Mouse (Mus musculus): Measurements from ENCODE around the gene Dnajb6. TPM values are rescaled to one million over a fixed set of nuclear protein-coding genes. Genes with fewer than 3 reads are reported as not detected.

Dnajb6 gene
- polyA plus RNA-seq, 1 experiment from 2014 or later = 222 TPM

DNA sequence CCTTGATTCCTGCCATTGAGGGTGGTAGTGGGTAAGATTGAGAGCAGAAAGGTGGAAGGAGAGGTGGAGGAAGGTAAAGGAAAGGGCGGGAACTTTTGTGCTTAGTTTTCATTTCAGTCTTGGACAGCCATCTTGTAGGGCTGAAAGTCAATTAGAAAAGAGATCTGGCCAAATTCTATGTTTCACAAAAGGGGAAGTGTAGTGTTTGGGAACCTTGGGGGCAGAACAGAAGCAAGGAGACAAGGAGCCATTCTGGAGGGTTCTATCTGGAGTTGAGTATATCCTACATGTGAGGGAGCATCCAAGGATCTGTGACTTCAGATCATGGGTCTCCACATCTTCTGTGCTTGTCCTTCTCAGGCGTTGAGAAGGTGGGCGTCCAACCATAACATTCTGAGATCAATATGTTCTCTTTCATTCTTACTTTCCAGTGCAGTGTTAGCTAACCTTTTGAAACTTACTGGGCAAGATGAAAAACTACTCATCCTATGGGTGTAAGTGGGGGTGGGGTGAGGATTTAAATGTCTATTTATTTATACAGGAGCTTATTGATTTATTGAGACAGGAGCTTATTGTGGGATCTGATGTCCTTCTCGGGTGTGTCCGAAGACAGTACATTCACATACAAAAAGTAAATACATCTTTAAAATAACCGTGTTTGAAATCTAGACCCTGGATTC, 517 bp upstream of the Dnajb6 start:
- H3K4me3 ChIP-seq = peak overlapping the region; percentile 85
- H3K9ac ChIP-seq (replicated peaks) = peak overlapping the region; percentile 92
- ATAC-seq (ENCODE audit: low FRiP score, low read depth) = no peak
- H3K4me2 ChIP-seq (replicated peaks) = peak overlapping the region; percentile 82
- peak overlapping the region; percentile 96 for H3K27ac ChIP-seq (replicated peaks)
- H3K27me3 ChIP-seq = no peaks in the 10 kb centered on the region
- H3K36me3 ChIP-seq = no peaks in the 10 kb centered on the region
- peaks cover 31% of the 10 kb centered on the region for H3K4me1 ChIP-seq
- H3K9me3 ChIP-seq = no peaks in the 10 kb centered on the region
- WGBS = 50% methylated on average over 6 of the region's 6 CpGs

- 1% methylated on average over 48 of the region's 48 CpGs for WGBS
- Histone ChIP-seq H3K4me1 (peaks cover 31% of the 10 kb centered on the region), H3K27me3 (no peaks in the 10 kb centered on the region), H3K27ac (replicated peaks) (peak overlapping the region; percentile 96), H3K36me3 (no peaks in the 10 kb centered on the region), H3K4me2 (replicated peaks) (peak overlapping the region; percentile 82), H3K9ac (replicated peaks) (peak overlapping the region; percentile 92), H3K4me3 (peak overlapping the region; percentile 85), H3K9me3 (no peaks in the 10 kb centered on the region)
- peak; percentile 67 for ATAC-seq (ENCODE audit: low FRiP score, low read depth)
Measured at GRCm38 (mm10) chr5:29736073-29736900, 799 bp downstream of the Dnajb6 start.

GRCm38 (mm10) chr5:29736942-29737341, 1.5 kb downstream of the Dnajb6 start:
- Histone ChIP-seq H3K9me3 (no peaks in the 10 kb centered on the region), H3K4me1 (peaks cover 31% of the 10 kb centered on the region), H3K4me2 (replicated peaks) (peak overlapping the region; percentile 82), H3K36me3 (no peaks in the 10 kb centered on the region), H3K27me3 (no peaks in the 10 kb centered on the region), H3K9ac (replicated peaks) (peak overlapping the region; percentile 92), H3K4me3 (peak overlapping the region; percentile 85), H3K27ac (replicated peaks) (no peak overlapping the region)
- WGBS = 64% methylated on average over 9 of the region's 9 CpGs
- no peak for ATAC-seq (ENCODE audit: low FRiP score, low read depth)

GRCm38 (mm10) chr5:29737471-29737870, 2.0 kb downstream of the Dnajb6 start:
- Histone ChIP-seq H3K4me2 (replicated peaks) (peak overlapping the region; percentile 82), H3K4me3 (peak overlapping the region; percentile 85), H3K27me3 (no peaks in the 10 kb centered on the region), H3K36me3 (no peaks in the 10 kb centered on the region), H3K9ac (replicated peaks) (no peak overlapping the region), H3K27ac (replicated peaks) (no peak overlapping the region), H3K4me1 (peaks cover 31% of the 10 kb centered on the region), H3K9me3 (no peaks in the 10 kb centered on the region)
- WGBS = 94% methylated on average over 5 of the region's 5 CpGs
- no peak for ATAC-seq (ENCODE audit: low FRiP score, low read depth)

DNA sequence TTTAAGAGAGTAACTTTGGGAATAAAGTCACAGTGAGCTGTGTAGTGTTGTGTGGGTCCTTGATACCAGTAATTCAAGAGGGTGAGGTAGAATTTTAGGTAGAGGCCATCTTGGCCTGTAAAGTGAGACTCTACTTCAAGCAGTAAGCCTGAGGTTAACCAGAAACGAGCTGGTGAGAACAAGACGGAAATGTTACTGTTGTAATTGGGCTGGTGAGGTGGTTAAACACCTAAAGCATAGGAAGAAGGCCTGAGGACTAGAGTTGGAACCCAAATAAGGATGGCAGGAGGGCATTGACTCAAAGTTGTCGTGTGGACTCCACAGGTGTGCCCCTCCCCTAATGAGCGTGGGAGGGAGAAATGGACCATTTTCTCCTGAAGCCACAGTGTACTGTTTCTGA, 2.6 kb downstream of the Dnajb6 start:
- no peak for ATAC-seq (ENCODE audit: low FRiP score, low read depth)
- no peaks in the 10 kb centered on the region for H3K27me3 ChIP-seq
- no peaks in the 10 kb centered on the region for H3K36me3 ChIP-seq
- H3K27ac ChIP-seq (replicated peaks) = no peak overlapping the region
- no peak overlapping the region for H3K4me3 ChIP-seq
- H3K4me1 ChIP-seq = peaks cover 31% of the 10 kb centered on the region
- WGBS = 86% methylated on average over 4 of the region's 4 CpGs
- no peak overlapping the region for H3K9ac ChIP-seq (replicated peaks)
- no peaks in the 10 kb centered on the region for H3K9me3 ChIP-seq
- H3K4me2 ChIP-seq (replicated peaks) = no peak overlapping the region

- Histone ChIP-seq H3K9ac (replicated peaks) (no peak overlapping the region), H3K4me1 (peaks cover 26% of the 10 kb centered on the region), H3K4me3 (no peak overlapping the region), H3K27ac (replicated peaks) (no peak overlapping the region), H3K4me2 (replicated peaks) (no peak overlapping the region), H3K27me3 (no peaks in the 10 kb centered on the region), H3K9me3 (no peaks in the 10 kb centered on the region), H3K36me3 (no peaks in the 10 kb centered on the region)
- ATAC-seq (ENCODE audit: low FRiP score, low read depth) = no peak
- WGBS = 89% methylated on average over 1 of the region's 1 CpGs
Measured at GRCm38 (mm10) chr5:29740651-29741050, 5.2 kb downstream of the Dnajb6 start.

GRCm38 (mm10) chr5:29741093-29741492, 5.6 kb downstream of the Dnajb6 start:
- Histone ChIP-seq H3K36me3 (no peaks in the 10 kb centered on the region), H3K27me3 (no peaks in the 10 kb centered on the region), H3K9ac (replicated peaks) (no peak overlapping the region), H3K4me2 (replicated peaks) (no peak overlapping the region), H3K27ac (replicated peaks) (no peak overlapping the region), H3K9me3 (no peaks in the 10 kb centered on the region), H3K4me1 (peaks cover 26% of the 10 kb centered on the region), H3K4me3 (no peak overlapping the region)
- 85% methylated on average over 4 of the region's 4 CpGs for WGBS
- no peak for ATAC-seq (ENCODE audit: low FRiP score, low read depth)

- no peak overlapping the region for H3K4me2 ChIP-seq (replicated peaks)
- ATAC-seq (ENCODE audit: low FRiP score, low read depth) = no peak
- no peak overlapping the region for H3K4me3 ChIP-seq
- H3K9me3 ChIP-seq = no peaks in the 10 kb centered on the region
- H3K27ac ChIP-seq (replicated peaks) = no peak overlapping the region
- H3K9ac ChIP-seq (replicated peaks) = no peak overlapping the region
- no peaks in the 10 kb centered on the region for H3K4me1 ChIP-seq
- WGBS = 98% methylated on average over 2 of the region's 2 CpGs
- peaks cover 26% of the 10 kb centered on the region for H3K36me3 ChIP-seq
- no peaks in the 10 kb centered on the region for H3K27me3 ChIP-seq
Measured at GRCm38 (mm10) chr5:29747661-29748060, 12.2 kb downstream of the Dnajb6 start.

GRCm38 (mm10) chr5:29751306-29751705, 15.8 kb downstream of the Dnajb6 start:
- peaks cover 59% of the 10 kb centered on the region for H3K36me3 ChIP-seq
- no peak overlapping the region for H3K4me2 ChIP-seq (replicated peaks)
- no peaks in the 10 kb centered on the region for H3K27me3 ChIP-seq
- no peaks in the 10 kb centered on the region for H3K9me3 ChIP-seq
- H3K9ac ChIP-seq (replicated peaks) = no peak overlapping the region
- no peak overlapping the region for H3K4me3 ChIP-seq
- no peak overlapping the region for H3K27ac ChIP-seq (replicated peaks)
- no peak for ATAC-seq (ENCODE audit: low FRiP score, low read depth)
- H3K4me1 ChIP-seq = no peaks in the 10 kb centered on the region

GRCm38 (mm10) chr5:29752894-29753293, 17.4 kb downstream of the Dnajb6 start:
- no peak for ATAC-seq (ENCODE audit: low FRiP score, low read depth)
- H3K36me3 ChIP-seq = peaks cover 72% of the 10 kb centered on the region
- no peak overlapping the region for H3K4me2 ChIP-seq (replicated peaks)
- H3K9ac ChIP-seq (replicated peaks) = no peak overlapping the region
- no peaks in the 10 kb centered on the region for H3K27me3 ChIP-seq
- no peaks in the 10 kb centered on the region for H3K4me1 ChIP-seq
- H3K9me3 ChIP-seq = no peaks in the 10 kb centered on the region
- H3K27ac ChIP-seq (replicated peaks) = no peak overlapping the region
- H3K4me3 ChIP-seq = no peak overlapping the region

DNA sequence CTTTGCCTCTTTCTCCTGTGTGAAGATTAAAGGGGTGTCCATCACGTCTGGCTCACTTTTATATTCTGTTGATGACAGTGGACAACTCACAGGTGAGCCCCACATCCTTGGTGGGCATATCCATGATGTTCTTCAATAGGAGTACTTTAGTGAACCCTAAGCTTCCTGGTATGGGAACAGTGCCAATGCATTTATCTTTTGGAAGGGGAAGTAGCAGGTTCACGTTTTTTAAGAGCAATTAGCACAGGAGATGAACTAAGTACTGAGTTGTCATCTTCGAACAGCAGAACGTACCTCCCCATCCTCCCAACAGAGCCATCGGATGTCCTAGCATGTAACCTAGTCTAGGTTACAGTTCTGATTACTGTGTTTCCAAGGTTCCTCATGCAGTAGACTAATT, 23.8 kb downstream of the Dnajb6 start:
- Histone ChIP-seq H3K4me3 (no peak overlapping the region), H3K9ac (replicated peaks) (no peak overlapping the region), H3K27ac (replicated peaks) (no peak overlapping the region), H3K9me3 (no peaks in the 10 kb centered on the region), H3K4me2 (replicated peaks) (no peak overlapping the region), H3K4me1 (no peaks in the 10 kb centered on the region), H3K36me3 (peaks cover 69% of the 10 kb centered on the region), H3K27me3 (no peaks in the 10 kb centered on the region)
- ATAC-seq (ENCODE audit: low FRiP score, low read depth) = no peak
- WGBS = 91% methylated on average over 5 of the region's 5 CpGs

DNA sequence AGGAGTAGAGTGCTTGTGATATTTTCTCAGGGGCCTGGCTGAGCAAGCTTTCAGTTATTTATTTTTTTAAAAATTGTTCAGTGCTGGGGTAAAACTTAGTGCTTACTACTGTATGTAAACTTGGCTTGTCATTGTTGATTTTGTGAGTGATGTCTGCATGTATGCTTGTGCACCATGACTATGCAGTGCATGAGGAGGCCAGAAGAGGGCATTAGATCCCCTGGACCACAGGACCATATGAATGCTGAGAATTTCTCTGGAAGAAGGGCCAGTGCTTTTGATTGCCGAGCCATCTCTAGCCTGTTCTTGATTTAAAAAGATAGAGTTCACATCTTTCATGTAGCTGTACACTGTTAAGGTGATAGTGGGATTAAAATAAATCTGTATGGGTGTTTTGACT, 35.4 kb downstream of the Dnajb6 start:
- Histone ChIP-seq H3K4me1 (no peaks in the 10 kb centered on the region), H3K4me3 (no peak overlapping the region), H3K27ac (replicated peaks) (no peak overlapping the region), H3K36me3 (peaks cover 53% of the 10 kb centered on the region), H3K27me3 (no peaks in the 10 kb centered on the region), H3K9ac (replicated peaks) (no peak overlapping the region), H3K4me2 (replicated peaks) (no peak overlapping the region), H3K9me3 (no peaks in the 10 kb centered on the region)
- 90% methylated on average over 1 of the region's 1 CpGs for WGBS
- ATAC-seq (ENCODE audit: low FRiP score, low read depth) = no peak

All from midbrain, embryonic 12.5 days (tissue).